Mouse (Mus musculus) heart, postnatal 25 days (tissue): ENCODE data around the gene Flad1. TPM values are rescaled to one million over a fixed set of nuclear protein-coding genes. Genes with fewer than 3 reads are reported as not detected.

Experiments
- DNase-seq: peaks from one replicate; pipeline ENCODE4 v3.0.0; 2022; ENCODE audit warnings: low spot score
- intact Hi-C: fragments of 180-260 bp; cut with DNase I; formaldehyde crosslinking; loops from one replicate; pipeline ENCODE4 v1.15.1; 2025
- total RNA-seq, 2 experiments: library from RNA; stranded (reverse); gene quantifications; 2 replicates each; pipeline ENCODE4 v1.2.3; 2021

Flad1 gene
- total RNA-seq, 2 experiments from 2014 or later = 57.5 to 60.8 TPM

- DNase-seq = no peak
- intact Hi-C loops = no loop called here
Observed at GRCm38 (mm10) chr3:89408448-89408847, 3.2 kb downstream of the Flad1 start.

GRCm38 (mm10) chr3:89406887-89407286 lies 4.8 kb downstream of the Flad1 start:
- intact Hi-C loops = loop anchor here (2.0 kb wide), 1 partner anchor 42 kb away; no protein-coding TSS in a partner anchor
- DNase-seq = no peak

GRCm38 (mm10) chr3:89402693-89403092 lies 9.0 kb downstream of the Flad1 start, which contains the start of gene Lenep:
Gene Lenep (minus strand): TSS chr3:89402793.
- intact Hi-C loops = no loop called here
- DNase-seq = no peak

DNA sequence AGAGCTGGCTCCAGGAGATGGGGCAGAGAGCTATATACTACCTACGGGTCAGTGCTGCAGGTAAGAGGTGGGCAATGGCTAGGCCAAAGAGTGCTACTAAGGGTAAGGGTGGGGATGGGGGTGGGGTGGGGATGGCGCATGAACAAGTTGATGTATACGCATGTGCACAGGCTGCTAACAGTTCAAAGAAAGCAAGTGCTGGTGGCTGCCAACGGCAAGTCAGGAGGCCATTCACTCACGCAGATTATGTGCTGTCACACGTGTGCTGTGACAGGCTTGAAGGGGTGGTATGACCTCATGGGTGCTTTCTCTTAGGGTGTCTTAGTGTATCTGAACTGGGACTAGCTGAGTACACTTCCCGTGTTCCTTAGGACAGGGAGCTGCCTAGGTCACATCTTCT lies 10.3 kb downstream of the Flad1 start:
- DNase-seq = no peak
- intact Hi-C loops = no loop called here

DNA sequence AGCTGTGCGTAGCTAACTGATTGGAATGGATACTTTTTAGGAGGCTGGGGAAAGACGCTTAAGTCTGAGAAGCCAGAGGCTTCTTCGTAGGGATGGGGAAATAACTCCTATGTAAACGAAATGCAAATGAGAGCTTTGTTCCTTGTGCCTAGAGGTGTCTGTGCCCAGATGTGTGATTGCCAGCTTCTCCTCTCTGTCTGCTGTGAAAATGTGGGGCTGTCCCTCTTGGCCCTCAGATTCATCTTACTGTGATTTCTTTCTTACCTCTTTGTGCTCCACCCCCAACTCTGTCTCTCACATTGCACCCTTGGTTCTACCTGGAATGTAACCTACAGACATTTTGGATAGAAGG lies 15.0 kb downstream of the Flad1 start:
- no peak for DNase-seq
- intact Hi-C loops = loop anchor here (2.0 kb wide), 3 partner anchors 16 to 84 kb away; no protein-coding TSS in a partner anchor

DNA sequence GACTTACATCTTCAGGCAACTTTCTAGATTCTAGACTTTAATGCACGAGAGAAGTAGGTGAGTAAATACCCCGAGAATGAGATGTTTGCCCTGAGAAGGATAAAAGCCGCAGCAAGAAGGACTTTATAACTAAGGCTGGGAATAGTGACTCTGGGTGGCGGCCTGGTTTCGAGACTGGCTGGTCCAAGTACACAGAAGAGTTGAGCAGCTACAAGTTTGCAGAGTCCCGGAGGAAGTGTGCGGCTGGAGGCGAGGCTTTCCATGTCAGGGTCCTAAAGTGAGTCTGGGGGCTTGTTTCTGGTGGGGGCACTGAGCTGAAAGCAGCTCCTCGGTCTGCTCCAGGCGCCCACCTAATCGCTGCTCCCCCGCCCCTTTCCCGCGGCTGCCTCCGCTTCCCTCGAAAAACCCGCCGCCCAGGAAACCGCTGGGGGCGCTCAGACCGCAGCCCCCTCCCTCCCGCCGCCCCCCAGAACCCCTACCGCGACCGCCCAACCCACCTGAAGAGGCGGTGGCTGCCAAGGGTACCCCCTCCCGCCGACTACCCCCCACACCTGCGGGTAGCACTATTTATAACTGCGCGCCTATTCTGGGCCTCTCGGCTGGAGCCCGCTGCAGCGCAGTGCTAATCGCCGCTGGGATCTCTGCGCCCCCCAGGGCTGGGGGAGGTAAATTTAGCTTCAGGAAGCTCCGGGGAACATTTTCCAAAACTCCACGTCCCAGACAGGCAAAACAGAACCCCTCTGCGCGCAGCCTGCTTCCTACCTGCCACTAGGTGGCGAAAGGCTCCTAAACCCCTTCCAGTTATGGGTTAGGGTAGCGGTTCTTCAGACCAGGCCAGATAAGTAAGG lies 15.6 kb downstream of the Flad1 start:
- intact Hi-C loops = loop anchor here (2.0 kb wide), 3 partner anchors 17 to 85 kb away; no protein-coding TSS in a partner anchor
- DNase-seq = peak; percentile 58

GRCm38 (mm10) chr3:89395419-89395805 lies 16.3 kb downstream of the Flad1 start:
- no peak for DNase-seq
- intact Hi-C loops = no loop called here

DNA sequence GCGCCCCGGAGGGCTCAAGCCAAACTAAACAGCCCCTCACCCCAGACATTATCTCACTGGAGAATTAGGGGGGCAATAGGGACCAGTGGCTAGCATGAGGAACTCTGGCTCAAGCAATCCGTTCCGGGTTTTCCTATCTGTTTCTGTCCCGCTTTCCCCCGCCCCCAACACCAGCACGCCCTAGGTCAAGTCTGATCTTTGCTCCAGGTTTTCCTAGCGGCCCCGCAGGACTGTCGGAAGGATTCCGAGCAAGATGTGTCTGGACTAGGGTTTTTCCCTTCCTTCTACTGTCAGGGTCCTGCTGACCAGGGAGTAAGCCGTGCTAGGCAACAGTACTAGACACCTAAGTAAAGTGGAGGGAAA lies 16.8 kb downstream of the Flad1 start:
- intact Hi-C loops = no loop called here
- DNase-seq = no peak

DNA sequence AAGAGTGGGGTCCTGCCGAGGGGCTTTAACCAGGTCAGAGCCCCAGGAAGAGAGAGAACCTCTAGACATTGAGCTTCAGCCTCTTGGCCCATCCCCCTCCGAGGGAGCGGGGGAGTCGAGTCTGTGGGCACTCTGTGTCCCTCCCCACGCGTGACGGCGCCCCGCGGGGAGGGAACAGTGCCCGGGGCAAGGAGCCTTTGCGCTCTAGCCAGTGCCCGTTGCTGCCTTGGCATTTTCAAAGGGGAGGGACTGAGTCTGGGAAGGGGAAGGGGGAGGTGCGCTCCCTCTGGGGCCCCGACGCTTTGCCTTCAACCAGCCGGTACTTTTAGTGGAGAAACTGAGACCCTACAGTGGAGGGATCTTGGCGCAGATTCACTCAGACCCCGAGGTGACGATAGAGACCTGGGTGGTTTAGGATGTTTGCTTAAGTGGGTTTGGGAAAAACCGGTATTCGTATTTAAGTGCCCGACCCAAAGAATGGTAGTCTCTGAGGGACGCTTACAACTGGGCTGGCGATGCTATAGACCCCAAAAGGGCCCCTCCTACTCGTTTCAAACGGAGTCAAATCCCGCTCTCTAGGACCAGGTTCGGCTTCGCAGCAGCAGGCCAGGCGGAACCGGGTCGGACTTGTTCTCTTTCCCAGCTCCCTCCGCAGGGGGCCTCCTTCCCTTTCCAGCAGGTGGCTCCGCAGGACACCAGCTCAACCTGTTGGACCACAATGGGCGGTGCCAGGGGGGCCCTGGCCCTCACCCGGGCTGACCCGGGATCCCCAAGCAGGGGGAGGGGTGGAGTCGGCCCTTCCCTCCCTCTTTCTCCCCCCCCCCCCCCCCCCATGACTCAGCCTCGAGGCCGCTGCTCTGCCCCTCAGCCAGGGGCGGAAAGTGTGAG lies 17.4 kb downstream of the Flad1 start, which contains the start of gene Zbtb7b:
TSS of gene Zbtb7b (minus strand) at position 771 of the 888 bp plus-strand sequence.
- DNase-seq = peak; percentile 78
- intact Hi-C loops = no loop called here

GRCm38 (mm10) chr3:89393605-89394004 lies 18.1 kb downstream of the Flad1 start:
- intact Hi-C loops = no loop called here
- peak; percentile 99 for DNase-seq

GRCm38 (mm10) chr3:89392871-89393311 lies 18.8 kb downstream of the Flad1 start:
- DNase-seq = no peak
- intact Hi-C loops = no loop called here

DNA sequence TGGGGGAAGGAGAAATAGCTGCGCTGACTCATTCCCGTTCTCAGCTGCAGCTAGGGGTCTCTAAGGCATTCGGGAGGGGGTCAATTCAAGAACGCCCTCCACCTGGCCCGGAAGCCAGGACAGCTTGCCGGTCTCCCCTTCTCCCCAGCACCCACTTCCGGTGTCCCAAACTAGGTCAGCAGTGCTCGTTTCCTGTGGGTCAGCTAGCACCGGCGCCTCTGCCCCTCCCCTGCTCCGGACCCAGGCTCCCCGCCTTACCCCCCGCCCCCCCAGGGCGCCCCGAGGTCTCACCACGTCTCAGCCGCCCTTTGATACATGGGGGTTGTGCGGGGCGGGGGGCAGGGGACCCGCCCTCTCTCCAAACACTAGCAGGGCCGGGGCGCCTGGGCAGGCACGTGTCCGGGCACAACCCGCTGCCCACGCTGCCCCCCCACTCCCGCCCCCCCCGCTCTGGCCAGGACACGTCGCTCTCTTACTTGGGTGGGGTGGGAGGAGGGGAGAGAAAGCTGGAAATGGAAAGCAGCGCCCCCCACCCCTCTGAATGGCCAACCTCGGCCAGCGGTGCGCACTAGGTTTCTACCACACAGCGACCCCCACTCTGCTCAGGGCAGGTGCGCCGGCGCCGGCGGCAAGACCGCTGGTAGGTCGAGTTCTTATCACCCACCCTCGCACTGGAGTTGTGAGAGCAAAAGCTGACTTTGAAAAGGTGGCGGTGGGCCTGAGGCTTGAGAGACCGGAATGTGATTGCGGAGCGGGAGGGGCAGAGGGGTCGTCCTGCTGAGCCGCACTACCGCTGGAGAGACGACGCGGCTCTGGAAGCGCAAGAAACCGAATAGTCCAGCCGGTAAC lies 19.8 kb downstream of the Flad1 start:
- intact Hi-C loops = no loop called here

DNA sequence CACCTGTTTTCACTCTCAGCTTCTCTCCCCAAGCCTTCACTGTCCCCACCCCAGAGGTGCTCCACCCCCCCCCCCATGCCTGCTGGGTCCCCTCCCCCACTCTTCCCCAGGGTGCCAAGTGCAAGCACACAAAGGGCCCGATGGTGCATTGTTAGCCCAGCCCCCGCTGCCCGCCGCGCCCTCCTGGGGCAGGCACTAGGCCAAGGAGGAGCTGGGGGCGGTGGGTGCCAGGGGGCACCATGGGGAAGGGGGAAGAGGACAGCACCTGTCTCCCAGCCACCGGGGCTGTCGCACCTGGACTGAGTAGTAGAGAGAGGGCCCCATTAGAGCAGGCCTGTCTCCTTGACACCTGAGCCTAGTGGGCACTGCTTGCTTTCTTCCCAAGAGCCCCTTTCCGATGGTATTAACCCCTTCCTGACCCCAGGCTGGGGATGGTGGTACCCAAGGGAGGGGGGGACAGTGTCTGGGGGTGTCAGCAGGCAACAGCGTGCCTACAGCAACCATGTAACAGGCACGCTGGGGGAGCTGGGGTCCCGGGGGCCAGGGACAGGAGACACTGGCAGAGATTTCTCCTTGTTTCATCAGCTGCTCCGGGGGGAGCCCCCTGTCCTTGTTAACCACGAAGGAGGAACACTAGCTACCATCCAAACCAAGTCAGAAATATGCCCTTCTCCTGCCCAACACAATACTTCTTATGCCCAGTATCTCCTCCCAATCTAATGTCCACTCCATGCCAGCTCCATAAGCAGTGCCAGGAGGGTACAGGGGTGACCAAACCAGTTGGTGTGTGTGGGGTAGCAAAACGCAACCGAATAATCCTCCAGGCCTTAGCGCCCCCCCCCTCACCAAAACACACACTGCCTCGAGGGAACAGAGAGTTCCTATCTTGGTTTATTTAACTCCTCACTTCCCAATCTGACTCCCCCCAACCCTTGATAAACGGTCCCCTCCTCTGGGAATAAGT lies 20.7 kb downstream of the Flad1 start:
- no peak for DNase-seq
- intact Hi-C loops = no loop called here

More for the DNA sequence above, 19.8 kb downstream of the Flad1 start:
- peak; percentile 60 for DNase-seq

DNA sequence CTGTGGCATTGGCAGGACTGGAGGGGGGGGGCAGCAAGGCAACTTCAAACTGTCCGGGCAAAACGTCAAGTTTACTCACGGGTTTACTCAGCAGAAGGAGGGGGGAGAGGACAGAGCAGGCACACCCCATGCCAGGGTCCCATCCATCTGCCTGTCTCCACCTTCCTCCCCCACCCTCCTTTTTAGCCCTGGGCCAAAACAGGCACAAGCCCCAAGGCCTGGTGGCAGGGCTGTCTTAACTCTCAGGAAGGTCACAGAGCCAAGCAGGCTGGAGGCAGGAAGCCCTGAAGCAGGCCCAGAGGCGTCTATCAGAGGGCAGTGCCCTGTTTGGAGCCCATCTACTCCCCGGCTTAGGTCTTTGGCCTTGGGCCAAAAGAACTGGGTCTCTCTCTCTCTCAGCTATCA lies 21.6 kb downstream of the Flad1 start:
- intact Hi-C loops = no loop called here
- no peak for DNase-seq

DNA sequence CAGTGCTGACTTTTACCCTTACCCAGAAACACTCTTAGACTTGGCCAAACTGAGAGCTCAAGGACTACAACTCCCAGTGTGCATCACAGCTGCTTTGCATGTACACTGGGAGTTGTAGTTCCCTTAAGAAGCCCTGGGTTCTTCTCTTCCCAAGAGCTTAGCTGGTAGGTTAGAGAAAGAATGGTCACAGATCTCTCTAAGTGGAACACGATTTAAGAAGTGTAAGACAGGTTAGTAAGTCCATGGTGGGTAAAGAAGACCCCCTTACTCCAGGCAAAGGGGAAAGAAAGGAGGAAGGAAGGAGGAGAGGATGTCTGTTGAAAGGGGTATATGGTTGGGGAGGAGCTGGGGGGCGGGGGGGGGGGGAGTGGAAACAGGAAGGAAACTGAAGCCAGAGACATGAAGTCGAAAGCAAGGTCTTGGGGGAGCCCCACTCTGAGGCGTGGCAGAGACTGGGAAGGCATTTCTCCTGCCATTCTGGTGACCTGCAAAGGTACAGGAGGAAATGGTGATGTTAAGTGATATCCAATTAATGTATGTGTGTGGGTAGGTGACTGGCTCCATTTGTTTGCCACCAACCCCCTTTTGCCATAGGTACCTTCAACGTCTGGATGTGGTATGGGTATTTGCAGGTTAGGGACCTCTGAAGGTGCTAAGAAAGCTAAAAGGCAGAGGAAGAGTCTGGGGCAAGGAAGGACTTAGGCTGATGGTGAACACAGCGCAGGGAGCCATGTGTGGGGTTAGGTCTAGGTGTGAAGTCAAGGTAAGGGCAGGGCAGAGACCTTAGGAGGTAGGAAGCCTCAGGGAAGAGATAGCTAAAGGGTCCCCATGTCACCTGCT lies 22.5 kb downstream of the Flad1 start:
- intact Hi-C loops = no loop called here
- no peak for DNase-seq

DNA sequence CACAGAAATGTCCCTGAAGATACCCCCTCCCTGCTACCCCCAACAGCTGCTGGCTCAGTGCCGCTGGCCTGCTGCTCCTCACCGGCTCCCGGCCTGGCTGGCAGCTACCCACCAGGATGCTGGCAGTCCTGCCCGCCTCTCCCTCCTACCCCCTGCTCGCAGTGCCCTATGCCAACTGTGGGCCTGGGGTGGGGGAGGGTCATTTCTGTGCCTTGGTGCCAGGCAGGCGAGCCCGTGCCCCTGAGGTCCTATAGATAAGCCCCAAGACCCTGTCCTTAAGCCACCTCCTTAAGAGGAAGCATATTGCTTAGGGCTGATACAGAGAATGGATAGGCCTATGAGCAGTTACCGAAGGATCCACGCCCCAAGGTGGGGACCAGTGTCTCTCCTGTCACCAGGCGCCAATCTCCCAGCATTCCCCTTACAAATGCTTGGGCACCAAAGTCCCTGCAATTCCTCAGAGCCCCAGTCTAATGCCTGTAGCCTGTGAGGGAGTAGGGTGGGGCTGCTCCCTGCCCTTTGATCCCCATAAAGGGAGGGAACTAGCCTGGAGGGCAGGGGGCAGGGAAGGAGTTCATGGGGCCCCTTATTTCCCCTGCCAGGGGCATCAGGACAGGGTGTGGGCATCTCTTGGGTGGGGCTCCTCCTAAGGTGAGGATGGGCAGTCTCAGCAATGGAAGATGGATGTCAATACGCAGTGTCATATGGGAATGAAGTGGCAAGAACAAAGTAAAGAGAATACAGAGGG lies 23.4 kb downstream of the Flad1 start:
- intact Hi-C loops = no loop called here
- DNase-seq = no peak

DNA sequence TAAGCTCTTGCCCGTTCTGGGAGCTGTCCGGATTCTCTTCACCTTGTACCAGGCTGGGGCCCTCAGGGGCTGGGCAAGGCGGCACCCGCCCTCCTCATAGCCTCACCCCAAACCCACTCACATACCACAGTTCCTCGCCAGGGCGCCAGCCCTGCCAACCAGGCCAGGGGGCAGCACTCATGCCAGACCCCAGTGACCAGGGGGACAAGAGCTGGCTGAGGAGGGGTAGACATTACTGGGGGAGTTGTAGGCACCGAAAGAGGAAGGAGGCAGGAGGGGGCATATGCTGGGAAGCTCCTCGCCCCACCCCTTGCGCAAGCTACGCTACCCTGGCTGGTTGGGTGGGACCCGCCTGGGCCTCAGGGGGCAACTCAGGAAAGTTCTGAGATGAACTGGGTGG lies 24.0 kb downstream of the Flad1 start:
- intact Hi-C loops = no loop called here
- DNase-seq = no peak
